Mouse (Mus musculus): ENCODE measurements around the gene Aph1a.
A peak's percentile ranks its signal among the peaks of the same experiment; 100 is the strongest.
"Not testable (repeated sequence)": the region's sequence is repeated elsewhere in the genome, so short reads cannot be mapped to it uniquely, and the experiment has no call there.

The Aph1a gene

GRCm38 (mm10) chr3:95920532-95920931 lies 26.8 kb downstream of the Aph1a start:
- not testable (repeated sequence) for DNase-seq (ENCODE audit: low spot score)

- DNase-seq (ENCODE audit: low spot score), result not testable (repeated sequence)
Observed at GRCm38 (mm10) chr3:95923429-95923828, 29.7 kb downstream of the Aph1a start.

GRCm38 (mm10) chr3:95924185-95924584 lies 30.4 kb downstream of the Aph1a start:
- no peak for DNase-seq (ENCODE audit: low spot score)

DNA sequence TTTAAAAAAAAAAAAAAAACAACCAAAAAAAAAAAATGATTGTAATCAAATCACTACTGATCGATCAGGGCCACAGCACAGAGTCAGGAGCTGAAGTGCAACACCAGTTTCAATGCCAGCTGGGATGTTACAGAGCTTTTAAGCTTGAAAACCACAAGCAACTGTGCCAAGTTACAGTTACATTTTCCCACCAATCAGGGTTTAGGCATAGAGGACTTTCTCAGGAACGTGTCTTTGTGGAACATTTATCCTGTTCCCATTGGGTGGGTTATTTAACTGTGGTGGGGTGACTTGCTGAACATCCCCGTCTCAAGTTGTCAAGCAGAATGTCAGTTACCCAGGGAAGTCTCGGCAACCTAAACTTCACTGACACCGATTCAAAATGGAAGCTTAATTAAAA lies 31.3 kb downstream of the Aph1a start:
- DNase-seq (ENCODE audit: low spot score), result no peak

- no peak for DNase-seq (ENCODE audit: low spot score)
Observed at GRCm38 (mm10) chr3:95928261-95928657, 34.5 kb downstream of the Aph1a start.

- DNase-seq (ENCODE audit: low spot score), result peak; percentile 99
Observed at GRCm38 (mm10) chr3:95928658-95929503, 35.1 kb downstream of the Aph1a start, which contains the start of gene Anp32e. Gene Anp32e (plus strand): TSS chr3:95929246.

GRCm38 (mm10) chr3:95929581-95930470 lies 36.1 kb downstream of the Aph1a start:
- DNase-seq (ENCODE audit: low spot score), result peak; percentile 63

DNA sequence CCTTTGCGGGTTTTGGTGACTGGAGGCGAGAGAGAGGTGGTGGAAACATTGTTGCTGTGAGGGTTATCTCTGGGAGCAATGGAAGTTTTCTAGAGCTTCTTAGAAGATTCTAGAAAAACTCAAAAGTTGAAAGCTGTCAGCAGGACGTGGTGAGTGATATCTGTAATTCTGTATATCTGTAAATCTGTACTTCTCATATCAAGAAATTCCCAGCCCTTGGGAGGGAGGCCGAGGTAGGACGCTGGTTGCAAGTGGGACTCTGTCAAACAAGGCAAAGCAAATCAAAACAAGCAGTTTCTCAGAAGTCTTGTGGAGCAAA lies 36.7 kb downstream of the Aph1a start:
- no peak for DNase-seq (ENCODE audit: low spot score)

GRCm38 (mm10) chr3:95931471-95931870 lies 37.7 kb downstream of the Aph1a start:
- no peak for DNase-seq (ENCODE audit: low spot score)

DNA sequence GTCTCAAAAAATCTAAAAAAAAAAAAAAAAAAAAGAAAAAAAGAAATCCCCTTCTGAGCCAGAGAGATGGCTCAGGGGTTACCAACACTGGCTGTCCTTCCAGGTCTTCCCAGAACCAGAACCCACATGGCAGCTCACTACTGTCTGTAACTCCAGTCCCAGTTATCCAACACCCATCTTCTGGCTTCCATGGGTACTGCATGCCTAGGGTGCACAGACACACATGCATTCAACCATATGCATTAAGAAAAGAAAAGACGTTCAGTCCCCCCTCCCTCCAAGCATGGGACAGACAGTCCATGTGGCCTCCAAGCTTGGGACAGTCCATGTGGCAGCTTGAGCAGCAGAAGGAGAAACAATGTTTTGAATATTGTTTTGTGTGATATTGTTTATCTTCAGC lies 38.4 kb downstream of the Aph1a start:
- no peak for DNase-seq (ENCODE audit: low spot score)

DNA sequence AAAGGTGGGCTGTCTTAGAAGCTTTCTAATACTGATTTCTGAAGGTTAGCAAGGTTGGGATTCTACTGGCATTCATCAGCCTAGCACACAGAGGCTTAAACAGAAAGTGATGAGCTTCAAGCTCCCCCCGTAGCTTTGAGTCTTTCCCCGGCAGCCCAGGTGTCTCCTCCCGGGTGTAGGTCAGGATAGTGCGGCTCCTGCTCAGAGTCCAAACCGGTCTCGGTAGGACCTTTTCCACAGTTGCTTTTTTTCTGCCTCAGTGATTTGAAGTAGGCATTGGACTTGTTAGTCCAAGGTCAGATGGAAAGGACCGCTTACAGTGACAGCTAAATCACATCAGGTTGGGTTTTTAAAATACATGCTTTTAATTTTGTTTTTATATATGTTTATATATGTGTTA lies 38.8 kb downstream of the Aph1a start:
- DNase-seq (ENCODE audit: low spot score), result no peak

DNA sequence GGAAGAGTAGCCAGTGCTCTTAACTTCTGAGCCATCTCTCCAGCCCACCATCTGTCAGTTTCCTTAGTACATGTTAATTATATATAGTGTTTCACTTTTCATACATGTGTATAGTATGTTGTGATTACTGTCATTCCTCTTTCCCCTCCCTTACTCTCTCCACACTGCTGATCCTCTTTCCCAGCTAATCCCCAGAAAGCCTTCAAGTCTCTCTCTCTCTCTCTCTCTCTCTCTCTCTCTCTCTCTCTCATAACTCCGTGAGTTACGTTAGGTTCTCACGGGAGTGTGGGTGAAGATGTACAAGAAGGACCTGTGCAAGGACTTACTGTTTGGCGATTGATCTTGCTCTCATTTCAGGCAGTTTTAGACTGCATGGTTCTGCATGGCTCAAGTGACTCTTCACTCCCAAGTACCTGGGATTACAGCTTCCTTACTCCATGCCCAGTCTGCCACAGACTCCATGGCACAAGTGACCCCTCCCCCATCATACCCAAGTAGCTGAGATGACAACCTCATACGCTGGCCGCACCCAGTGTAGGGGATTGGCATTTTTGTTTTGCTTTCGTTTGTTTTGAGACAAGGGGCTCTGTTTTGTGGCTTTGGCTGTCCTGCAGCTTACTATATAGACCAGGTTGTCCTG lies 39.5 kb downstream of the Aph1a start:
- no peak for DNase-seq (ENCODE audit: low spot score)

GRCm38 (mm10) chr3:95934448-95934847 lies 40.7 kb downstream of the Aph1a start:
- no peak for DNase-seq (ENCODE audit: low spot score)

DNA sequence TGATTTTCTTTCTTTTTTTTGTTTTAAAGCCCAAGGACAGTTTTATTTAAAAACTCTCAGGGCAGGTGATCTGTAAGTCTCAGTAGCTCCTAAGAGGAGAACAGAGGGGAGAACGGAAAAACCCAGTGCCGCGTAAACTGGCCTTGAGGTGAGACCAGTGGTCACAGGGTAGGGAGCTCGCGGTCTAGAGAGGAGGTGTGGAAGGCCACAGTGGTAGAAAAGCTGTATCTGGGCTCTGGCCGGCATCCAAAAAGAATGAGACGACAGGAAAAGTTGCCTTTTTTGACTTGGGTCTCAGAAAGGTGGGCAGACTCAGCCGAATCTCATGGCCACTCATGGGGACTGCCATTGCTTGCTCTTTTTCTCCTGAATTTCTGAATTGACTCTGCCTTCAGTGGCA lies 44.4 kb downstream of the Aph1a start:
- no peak for DNase-seq (ENCODE audit: low spot score)

- peak; percentile 46 for DNase-seq (ENCODE audit: low spot score)
Observed at GRCm38 (mm10) chr3:95938835-95939234, 45.1 kb downstream of the Aph1a start.

DNA sequence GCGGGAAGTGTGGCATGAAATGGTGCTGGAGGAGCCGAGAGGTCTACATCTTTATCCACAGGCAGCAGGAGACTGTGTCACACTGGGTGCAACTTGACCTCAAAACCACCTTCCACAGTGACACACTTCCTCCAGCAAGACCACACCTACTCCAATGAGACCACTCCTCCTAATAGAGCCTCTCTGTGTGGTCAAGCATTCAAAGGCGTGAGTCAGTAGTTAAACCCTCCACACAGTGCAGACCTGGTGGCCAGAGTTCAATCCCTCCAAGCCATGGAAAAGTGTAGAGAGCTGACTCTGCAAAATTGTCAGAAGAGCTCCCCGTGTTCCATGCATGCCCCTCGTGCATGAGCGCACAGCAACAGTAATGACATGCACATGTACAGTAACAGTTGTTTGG lies 49.0 kb downstream of the Aph1a start:
- no peak for DNase-seq (ENCODE audit: low spot score)

DNA sequence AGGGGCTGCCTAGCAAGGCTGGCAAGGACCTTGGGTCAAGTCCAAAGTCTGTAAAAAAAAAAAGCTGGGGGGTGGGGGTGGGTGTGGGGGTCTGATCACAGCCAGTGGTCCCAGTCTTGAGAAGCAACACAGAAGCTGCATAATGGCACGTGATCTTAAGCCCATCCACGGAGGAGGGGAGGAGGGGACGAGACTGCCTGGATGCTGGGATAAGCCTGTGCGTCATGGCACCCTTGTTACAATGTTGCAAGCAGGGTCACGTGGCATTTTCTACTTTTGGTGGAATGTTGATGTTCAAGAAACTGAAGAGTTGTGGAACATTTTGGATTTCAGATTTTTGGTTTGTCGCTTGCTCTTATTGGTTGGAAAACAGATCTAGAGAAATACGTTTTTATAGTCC lies 49.5 kb downstream of the Aph1a start:
- DNase-seq (ENCODE audit: low spot score), result no peak

GRCm38 (mm10) chr3:95944742-95945141 lies 51.0 kb downstream of the Aph1a start:
- DNase-seq (ENCODE audit: low spot score), result no peak

GRCm38 (mm10) chr3:95945731-95946240 lies 52.0 kb downstream of the Aph1a start:
- no peak for DNase-seq (ENCODE audit: low spot score)
